23 mouse cellular contexts compared by ENCODE assay signal in the genomic region with DNA sequence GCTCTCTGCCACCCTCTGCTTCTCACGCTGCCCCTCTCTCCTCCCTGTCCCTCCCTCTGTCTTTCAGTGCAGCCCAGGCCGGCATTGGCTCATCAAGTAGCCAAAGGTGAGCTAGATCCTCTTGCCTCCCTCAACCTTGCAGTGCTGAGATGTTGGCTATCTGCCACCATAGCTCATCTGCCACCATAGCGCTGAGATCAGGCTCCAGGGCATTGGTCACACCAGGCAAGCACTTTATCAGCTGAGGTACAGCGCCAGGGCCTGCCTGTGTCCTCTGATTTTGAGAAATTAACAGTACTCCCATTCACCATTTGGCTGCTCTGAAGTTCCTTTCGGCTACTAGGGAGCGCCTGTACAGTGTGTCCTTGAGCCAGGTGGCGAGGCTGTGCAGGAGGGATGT. TPM values are rescaled to one million over a fixed set of nuclear protein-coding genes. Genes with fewer than 3 reads are reported as not detected.
DNase-seq lines count a peak whose midpoint lies in the region; ATAC-seq and TF ChIP-seq lines count a peak whose summit lies in the region.
"Had no signal": no experiment of that assay in that cellular context is flagged by ENCODE, and none has a peak within 500 bp of the region (broad histone marks: within the 10 kb centered on the region; RNA-seq: fewer than 3 reads in every experiment).

No protein-coding gene starts in this region.

- ATAC-seq in erythroid progenitor cell, adult 5-6 weeks (replicated peaks; ENCODE audit: low FRiP score, poor library complexity, severe bottlenecking), result peak; percentile 68
- ATAC-seq in liver, embryonic 16.5 days (ENCODE audit: low read depth), result peak; percentile 6; the same call in 1 of the 2 replicates
- ATAC-seq in midbrain, embryonic 14.5 days (ENCODE audit: low FRiP score, low TSS enrichment), result no peak
- ATAC-seq: forebrain, postnatal 0 days; intestine, embryonic 15.5 days; midbrain, embryonic 15.5 days had no signal

- H3K27me3 ChIP-seq in spleen, adult 2 months (ENCODE audit: control insufficient read depth, insufficient read depth, low read length), result no peaks in the 10 kb centered on the region
- H3K27me3 ChIP-seq in liver, embryonic 16.5 days (ENCODE audit: control insufficient read depth, insufficient read depth, low read depth, low read length), result no peaks in the 10 kb centered on the region
- no peaks in the 10 kb centered on the region for H3K27me3 ChIP-seq in midbrain, embryonic 14.5 days (ENCODE audit: control insufficient read depth, insufficient read depth, low read length)
- H3K27me3 ChIP-seq: embryonic facial prominence, embryonic 13.5 days; heart, embryonic 12.5 days; intestine, embryonic 15.5 days; limb, embryonic 12.5 days; midbrain, embryonic 15.5 days; neural tube, embryonic 15.5 days had no signal

- no peak for TF ChIP-seq POLR2A in spleen, adult 2 months (IDR thresholded peaks at IDR 0.05; ENCODE audit: low read depth, low read length)

- no peak overlapping the region for H3K4me3 ChIP-seq in spleen, adult 2 months (ENCODE audit: extremely low read depth, insufficient read depth, insufficient read length)
- no peak overlapping the region for H3K4me3 ChIP-seq in liver, embryonic 16.5 days (ENCODE audit: low read depth, low read length)
- H3K4me3 ChIP-seq in midbrain, embryonic 14.5 days (replicated peaks; ENCODE audit: low read depth, low read length), result no peak overlapping the region
- H3K4me3 ChIP-seq: embryonic facial prominence, embryonic 13.5 days; forebrain, embryonic 10.5 days; heart, embryonic 12.5 days; intestine, embryonic 15.5 days; limb, embryonic 12.5 days; midbrain, embryonic 15.5 days; neural tube, embryonic 15.5 days had no signal

- peaks cover 12% of the 10 kb centered on the region for H3K36me3 ChIP-seq in spleen, adult 2 months (ENCODE audit: control insufficient read depth, insufficient read depth, low read length)
- H3K36me3 ChIP-seq in liver, embryonic 16.5 days (ENCODE audit: control insufficient read depth, insufficient read depth), result peaks cover 78% of the 10 kb centered on the region
- peaks cover 21% of the 10 kb centered on the region for H3K36me3 ChIP-seq in midbrain, embryonic 14.5 days (ENCODE audit: control insufficient read depth, insufficient read depth, low read length)

- peak overlapping the region; percentile 15; the same call in 1 of the 2 replicates for H3K9ac ChIP-seq in liver, embryonic 16.5 days (ENCODE audit: low read depth, low read length)
- no peak overlapping the region for H3K9ac ChIP-seq in midbrain, embryonic 14.5 days (replicated peaks; ENCODE audit: low read length)
- H3K9ac ChIP-seq: forebrain, postnatal 0 days; heart, embryonic 12.5 days; hindbrain, embryonic 14.5 days; intestine, embryonic 15.5 days; limb, embryonic 12.5 days; lung, embryonic 14.5 days; midbrain, embryonic 15.5 days; neural tube, embryonic 15.5 days had no signal

- no peaks in the 10 kb centered on the region for H3K4me1 ChIP-seq in spleen, adult 2 months (ENCODE audit: control insufficient read depth, insufficient read depth, insufficient read length)
- peaks cover 55% of the 10 kb centered on the region for H3K4me1 ChIP-seq in liver, embryonic 16.5 days (ENCODE audit: control insufficient read depth, low read depth, low read length)
- H3K4me1 ChIP-seq in midbrain, embryonic 14.5 days (ENCODE audit: control insufficient read depth, insufficient read depth, low read length), result no peaks in the 10 kb centered on the region
- H3K4me1 ChIP-seq: midbrain, embryonic 15.5 days had no signal

- H3K9me3 ChIP-seq in liver, embryonic 16.5 days (replicated peaks; ENCODE audit: control insufficient read depth, low read length), result no peaks in the 10 kb centered on the region
- no peaks in the 10 kb centered on the region for H3K9me3 ChIP-seq in midbrain, embryonic 14.5 days (ENCODE audit: control insufficient read depth, low read length)
- H3K9me3 ChIP-seq: embryonic facial prominence, embryonic 13.5 days; forebrain, embryonic 10.5 days; heart, embryonic 12.5 days; intestine, embryonic 15.5 days; limb, embryonic 12.5 days; midbrain, embryonic 15.5 days; neural tube, embryonic 15.5 days had no signal

- TF ChIP-seq CTCF in spleen, adult 2 months (IDR thresholded peaks at IDR 0.05; ENCODE audit: extremely low read depth, insufficient read depth, insufficient read length, insufficient replicate concordance), result no peak

- DNase-seq in spleen, adult 2 months (ENCODE audit: low read depth in 1 of 2, low spot score in 2 of 2), result no peak
- DNase-seq in spleen, adult 18-20 months, result no peak
- DNase-seq in testis, postnatal 14 days (ENCODE audit: low spot score), result no peak
- DNase-seq in gastrocnemius, adult 8-10 months (ENCODE audit: low spot score in 2 of 2), result no peak
- no peak for DNase-seq in midbrain, embryonic 14.5 days
- DNase-seq: adrenal gland, postnatal 25 days; cerebellum, adult 8-10 months; forebrain, postnatal 0 days; kidney, adult 9 months; kidney, postnatal 4 days; lung, embryonic 14.5 days; right cerebral cortex, postnatal 25 days; thymus, postnatal 36 days had no signal

- peak overlapping the region; percentile 31; the same call in 1 of the 2 replicates for H3K27ac ChIP-seq in spleen, adult 2 months (ENCODE audit: insufficient read depth, low read length)
- peak overlapping the region; percentile 99 for H3K27ac ChIP-seq in liver, embryonic 16.5 days (ENCODE audit: low read length)
- H3K27ac ChIP-seq in midbrain, embryonic 14.5 days (replicated peaks; ENCODE audit: low read depth, low read length), result no peak overlapping the region
- H3K27ac ChIP-seq: embryonic facial prominence, embryonic 13.5 days; forebrain, embryonic 10.5 days; hindbrain, embryonic 14.5 days; intestine, embryonic 15.5 days; limb, embryonic 12.5 days; midbrain, embryonic 15.5 days; neural tube, embryonic 15.5 days had no signal

- H3K4me2 ChIP-seq in liver, embryonic 16.5 days (ENCODE audit: low read depth, low read length), result peak overlapping the region; percentile 88; the same call in 1 of the 2 replicates
- no peak overlapping the region for H3K4me2 ChIP-seq in midbrain, embryonic 14.5 days (ENCODE audit: low read length)
- H3K4me2 ChIP-seq: embryonic facial prominence, embryonic 13.5 days; hindbrain, embryonic 14.5 days; intestine, embryonic 15.5 days; limb, embryonic 12.5 days; lung, embryonic 14.5 days; midbrain, embryonic 15.5 days; neural tube, embryonic 15.5 days had no signal

- 81% methylated on average over 7 of the region's 7 CpGs for WGBS in spleen, adult 2 months
- 75% methylated on average over 7 of the region's 7 CpGs for WGBS in liver, embryonic 16.5 days (ENCODE audit: insufficient replicate concordance)
- 97% methylated on average over 7 of the region's 7 CpGs for WGBS in midbrain, embryonic 14.5 days

RNA-seq across cellular contexts. Expression of a gene that starts 8.5 kb away (rescaled TPM):
- 102 and 109 TPM in 2 replicates for polyA plus RNA-seq in spleen, adult 2 months (2012; rRNA removed)
- total RNA-seq in erythroid progenitor cell, adult 5-6 weeks (2015; ENCODE audit: low replicate concordance), result 285 and 316 TPM in 2 replicates
- 129 and 154 TPM in 2 replicates for total RNA-seq in erythroid progenitor cell, adult 5-6 weeks (2017; ENCODE audit: low replicate concordance)
- polyA plus RNA-seq in liver, embryonic 16.5 days (2015; fragmentation: Nextera tagmentation; extraction: Ambion mirVana), result 424 and 446 TPM in 2 replicates
- 10 to 100 TPM; 57.5 to 66.9 (median 60.3) TPM for total RNA-seq in gastrocnemius, adult 8-10 months (2022)
- 171 and 175 TPM in 2 replicates for polyA plus RNA-seq in midbrain, embryonic 14.5 days (2014; fragmentation: Nextera tagmentation; extraction: Ambion mirVana)

RNA-seq across cellular contexts. Expression of a gene that starts 31.3 kb away (rescaled TPM):
- polyA plus RNA-seq in spleen, adult 2 months (2012; rRNA removed), result 5.4 and 6.3 TPM in 2 replicates
- 19.7 and 20.9 TPM in 2 replicates for total RNA-seq in erythroid progenitor cell, adult 5-6 weeks (2015; ENCODE audit: low replicate concordance)
- 29.5 and 46.1 TPM in 2 replicates for total RNA-seq in erythroid progenitor cell, adult 5-6 weeks (2017; ENCODE audit: low replicate concordance)
- 2.8 TPM in 2 replicates for polyA plus RNA-seq in liver, embryonic 16.5 days (2015; fragmentation: Nextera tagmentation; extraction: Ambion mirVana)
- 1 to 10 TPM; 2.9 to 5.0 (median 3.6) TPM for total RNA-seq in gastrocnemius, adult 8-10 months (2022)
- polyA plus RNA-seq in midbrain, embryonic 14.5 days (2014; fragmentation: Nextera tagmentation; extraction: Ambion mirVana), result 0.04 TPM in 1 of 2 replicates, not detected in the other
